Mouse (Mus musculus) heart, embryonic 12.5 days (tissue): ENCODE measurements around the gene Ccdc102a. TPM values are rescaled to one million over a fixed set of nuclear protein-coding genes. Genes with fewer than 3 reads are reported as not detected.

Experiments used
- ATAC-seq: fragments of 200-750 bp; cut with Nextera tagmentation; 2 replicates; pipeline ENCODE4 v1.8.0; 2017; ENCODE audit warnings: moderate TSS enrichment, moderate library complexity; ENCODE audit not compliant: insufficient number of reproducible peaks, low FRiP score
- H3K27ac ChIP-seq: fragments of 300-500 bp; sonication (generic); 2 replicates; pipeline ENCODE4 v1.5.1; 2016; ENCODE audit warnings: mild to moderate bottlenecking, moderate library complexity; ENCODE audit not compliant: poor library complexity, severe bottlenecking
- H3K27me3 ChIP-seq: fragments of 300-500 bp; sonication (generic); replicated peaks from 2 replicates; pipeline ENCODE4 v1.6.1; 2016; ENCODE audit warnings: mild to moderate bottlenecking, moderate library complexity
- H3K36me3 ChIP-seq: fragments of 300-500 bp; sonication (generic); 2 replicates; pipeline ENCODE4 v1.6.1; 2016; ENCODE audit warnings: mild to moderate bottlenecking, moderate library complexity
- H3K4me1 ChIP-seq: fragments of 300-500 bp; sonication (generic); replicated peaks from 2 replicates; pipeline ENCODE4 v1.6.1; 2016; ENCODE audit warnings: mild to moderate bottlenecking
- H3K4me2 ChIP-seq: fragments of 300-500 bp; sonication (generic); 2 replicates; pipeline ENCODE4 v1.6.1; 2016; ENCODE audit warnings: mild to moderate bottlenecking, moderate library complexity
- H3K4me3 ChIP-seq: fragments of 300-500 bp; sonication (generic); 2 replicates; pipeline ENCODE4 v1.5.1; 2016; ENCODE audit warnings: mild to moderate bottlenecking
- H3K9ac ChIP-seq: fragments of 300-500 bp; sonication (generic); 2 replicates; pipeline ENCODE4 v1.6.1; 2016; ENCODE audit warnings: mild to moderate bottlenecking, moderate library complexity
- H3K9me3 ChIP-seq: fragments of 300-500 bp; sonication (generic); replicated peaks from 2 replicates; pipeline ENCODE4 v1.6.1; 2016; ENCODE audit warnings: mild to moderate bottlenecking, moderate library complexity
- WGBS: fragments of 180-500 bp; shearing (Covaris S2); methylation state at CpG from one replicate; pipeline ENCODE4 v1.1.7; 2016; 5-methylcytosine and 5-hydroxymethylcytosine counted together
- polyA plus RNA-seq: library from polyadenylated mRNA; unstranded; fragments of >200 nt; fragmentation: Nextera tagmentation; extraction: Ambion mirVana; gene quantifications from 2 replicates; pipeline ENCODE4 v1.2.1, GENCODE M21; 2016

Ccdc102a gene
- polyA plus RNA-seq, 1 experiment from 2014 or later, result 26.2 TPM

- ATAC-seq, result no peak
- Histone ChIP-seq H3K9ac (no peak overlapping the region), H3K4me3 (no peak overlapping the region), H3K4me2 (no peak overlapping the region), H3K36me3 (no peaks in the 10 kb centered on the region), H3K27me3 (no peaks in the 10 kb centered on the region), H3K27ac (no peak overlapping the region), H3K9me3 (no peaks in the 10 kb centered on the region), H3K4me1 (peaks cover 20% of the 10 kb centered on the region)
- 65% methylated on average over 5 of the region's 5 CpGs for WGBS
Measured at GRCm38 (mm10) chr8:94952086-94952485, 34.2 kb upstream of the Ccdc102a start.

GRCm38 (mm10) chr8:94950458-94950857, 32.6 kb upstream of the Ccdc102a start:
- H3K4me3 ChIP-seq, result no peak overlapping the region
- H3K4me1 ChIP-seq, result peaks cover 19% of the 10 kb centered on the region
- H3K9ac ChIP-seq, result no peak overlapping the region
- WGBS, result 75% methylated on average over 5 of the region's 5 CpGs
- ATAC-seq, result no peak
- H3K27ac ChIP-seq, result no peak overlapping the region
- no peaks in the 10 kb centered on the region for H3K36me3 ChIP-seq
- no peaks in the 10 kb centered on the region for H3K9me3 ChIP-seq
- H3K27me3 ChIP-seq, result peaks cover 12% of the 10 kb centered on the region; the same call in 1 of the 2 replicates
- no peak overlapping the region for H3K4me2 ChIP-seq

- no peak overlapping the region for H3K4me3 ChIP-seq
- peak; percentile 54 for ATAC-seq
- no peaks in the 10 kb centered on the region for H3K9me3 ChIP-seq
- no peak overlapping the region for H3K4me2 ChIP-seq
- peaks cover 14% of the 10 kb centered on the region; the same call in 1 of the 2 replicates for H3K27me3 ChIP-seq
- 15% methylated on average over 4 of the region's 4 CpGs for whole genome bisulfite sequencing
- H3K36me3 ChIP-seq, result no peaks in the 10 kb centered on the region
- H3K9ac ChIP-seq, result no peak overlapping the region
- no peak overlapping the region for H3K27ac ChIP-seq
- H3K4me1 ChIP-seq, result peaks cover 16% of the 10 kb centered on the region
Measured at GRCm38 (mm10) chr8:94950046-94950445, 32.1 kb upstream of the Ccdc102a start.

- Histone ChIP-seq H3K4me1 (peaks cover 6% of the 10 kb centered on the region), H3K9me3 (no peaks in the 10 kb centered on the region), H3K4me2 (no peak overlapping the region), H3K4me3 (no peak overlapping the region), H3K9ac (no peak overlapping the region), H3K36me3 (no peaks in the 10 kb centered on the region), H3K27ac (no peak overlapping the region), H3K27me3 (peaks cover 14% of the 10 kb centered on the region; the same call in 1 of the 2 replicates)
- ATAC-seq, result no peak
- 90% methylated on average over 4 of the region's 4 CpGs for WGBS
Measured at GRCm38 (mm10) chr8:94949010-94949409, 31.1 kb upstream of the Ccdc102a start.

GRCm38 (mm10) chr8:94948421-94948820, 30.5 kb upstream of the Ccdc102a start:
- H3K9me3 ChIP-seq, result no peaks in the 10 kb centered on the region
- peaks cover 14% of the 10 kb centered on the region; the same call in 1 of the 2 replicates for H3K27me3 ChIP-seq
- H3K27ac ChIP-seq, result no peak overlapping the region
- WGBS, result 80% methylated on average over 4 of the region's 4 CpGs
- no peak overlapping the region for H3K4me2 ChIP-seq
- no peak overlapping the region for H3K4me3 ChIP-seq
- H3K36me3 ChIP-seq, result no peaks in the 10 kb centered on the region
- peaks cover under 1% of the 10 kb centered on the region; the same call in 1 of the 2 replicates for H3K4me1 ChIP-seq
- no peak overlapping the region for H3K9ac ChIP-seq
- ATAC-seq, result no peak

GRCm38 (mm10) chr8:94945185-94945584, 27.3 kb upstream of the Ccdc102a start:
- no peak overlapping the region for H3K4me3 ChIP-seq
- H3K27ac ChIP-seq, result no peak overlapping the region
- no peak overlapping the region for H3K9ac ChIP-seq
- no peaks in the 10 kb centered on the region for H3K9me3 ChIP-seq
- no peak for ATAC-seq
- H3K36me3 ChIP-seq, result no peaks in the 10 kb centered on the region
- H3K4me1 ChIP-seq, result no peaks in the 10 kb centered on the region
- peaks cover 29% of the 10 kb centered on the region for H3K27me3 ChIP-seq
- 48% methylated on average over 6 of the region's 6 CpGs for WGBS
- H3K4me2 ChIP-seq, result no peak overlapping the region

GRCm38 (mm10) chr8:94942566-94942965, 24.7 kb upstream of the Ccdc102a start:
- no peak for ATAC-seq
- WGBS, result 10% methylated on average over 6 of the region's 6 CpGs
- no peaks in the 10 kb centered on the region for H3K9me3 ChIP-seq

GRCm38 (mm10) chr8:94935172-94935571, 17.3 kb upstream of the Ccdc102a start:
- no peak for ATAC-seq
- Histone ChIP-seq H3K4me2 (no peak overlapping the region), H3K9ac (no peak overlapping the region), H3K4me1 (no peaks in the 10 kb centered on the region), H3K27me3 (peaks cover 26% of the 10 kb centered on the region), H3K9me3 (no peaks in the 10 kb centered on the region), H3K27ac (no peak overlapping the region), H3K36me3 (no peaks in the 10 kb centered on the region), H3K4me3 (no peak overlapping the region)
- 74% methylated on average over 3 of the region's 3 CpGs for WGBS

More at GRCm38 (mm10) chr8:94942566-94942965, 24.7 kb upstream of the Ccdc102a start:
- Histone ChIP-seq H3K9ac (no peak overlapping the region), H3K27ac (no peak overlapping the region), H3K4me3 (no peak overlapping the region), H3K4me2 (no peak overlapping the region), H3K4me1 (no peaks in the 10 kb centered on the region), H3K36me3 (no peaks in the 10 kb centered on the region), H3K27me3 (peaks cover 35% of the 10 kb centered on the region)

GRCm38 (mm10) chr8:94933918-94934317, 16.0 kb upstream of the Ccdc102a start:
- H3K4me1 ChIP-seq, result no peaks in the 10 kb centered on the region
- H3K9me3 ChIP-seq, result no peaks in the 10 kb centered on the region
- peaks cover 26% of the 10 kb centered on the region for H3K27me3 ChIP-seq
- H3K4me3 ChIP-seq, result no peak overlapping the region
- H3K4me2 ChIP-seq, result no peak overlapping the region
- no peak for ATAC-seq
- H3K9ac ChIP-seq, result no peak overlapping the region
- H3K27ac ChIP-seq, result no peak overlapping the region
- H3K36me3 ChIP-seq, result no peaks in the 10 kb centered on the region
- 47% methylated on average over 5 of the region's 5 CpGs for WGBS

GRCm38 (mm10) chr8:94928227-94928626, 10.3 kb upstream of the Ccdc102a start:
- H3K9ac ChIP-seq, result no peak overlapping the region
- no peaks in the 10 kb centered on the region for H3K9me3 ChIP-seq
- peaks cover 3% of the 10 kb centered on the region; the same call in 1 of the 2 replicates for H3K4me1 ChIP-seq
- no peaks in the 10 kb centered on the region for H3K36me3 ChIP-seq
- ATAC-seq, result no peak
- no peak overlapping the region for H3K4me2 ChIP-seq
- H3K27me3 ChIP-seq, result no peaks in the 10 kb centered on the region
- H3K27ac ChIP-seq, result no peak overlapping the region
- 80% methylated on average over 3 of the region's 3 CpGs for WGBS
- no peak overlapping the region for H3K4me3 ChIP-seq

GRCm38 (mm10) chr8:94923405-94923804, 5.5 kb upstream of the Ccdc102a start, which contains the start of gene Adgrg5:
Gene Adgrg5, plus strand, starts transcription at chr8:94923694.
- Histone ChIP-seq H3K27ac (no peak within 1 kb of the TSS), H3K4me2 (no peak within 1 kb of the TSS), H3K9ac (no peak within 1 kb of the TSS), H3K27me3 (no peaks in the 10 kb centered on the region), H3K4me3 (no peak within 1 kb of the TSS), H3K9me3 (no peaks in the 10 kb centered on the region), H3K4me1 (peaks cover 20% of the 10 kb centered on the region), H3K36me3 (no peaks in the 10 kb centered on the region)
- WGBS, result 41% methylated on average over 8 of the region's 8 CpGs
- no peak for ATAC-seq

GRCm38 (mm10) chr8:94922602-94923001, 4.7 kb upstream of the Ccdc102a start:
- H3K4me2 ChIP-seq, result no peak overlapping the region
- 20% methylated on average over 8 of the region's 8 CpGs for WGBS
- no peak overlapping the region for H3K4me3 ChIP-seq
- no peak for ATAC-seq
- H3K27me3 ChIP-seq, result no peaks in the 10 kb centered on the region
- H3K4me1 ChIP-seq, result peaks cover 24% of the 10 kb centered on the region
- H3K27ac ChIP-seq, result no peak overlapping the region
- H3K36me3 ChIP-seq, result no peaks in the 10 kb centered on the region
- no peak overlapping the region for H3K9ac ChIP-seq
- no peaks in the 10 kb centered on the region for H3K9me3 ChIP-seq
